Mouse (Mus musculus) lung, adult 2 months (tissue): ENCODE results near the gene Shbg.

Experiments
- CTCF ChIP-seq: fragments of 200-500 bp; IDR thresholded peaks from 2 replicates; pipeline ENCODE4 v1.5.1; 2011; ENCODE audit warnings: mild to moderate bottlenecking, low read length, control low read depth; ENCODE audit not compliant: insufficient read depth
- POLR2A ChIP-seq: fragments of 200-500 bp; IDR thresholded peaks from 2 replicates; pipeline ENCODE4 v1.6.1; 2011; ENCODE audit warnings: low read depth, mild to moderate bottlenecking, control low read depth, low read length, borderline replicate concordance; ENCODE audit errors: extremely low read depth

DNA sequence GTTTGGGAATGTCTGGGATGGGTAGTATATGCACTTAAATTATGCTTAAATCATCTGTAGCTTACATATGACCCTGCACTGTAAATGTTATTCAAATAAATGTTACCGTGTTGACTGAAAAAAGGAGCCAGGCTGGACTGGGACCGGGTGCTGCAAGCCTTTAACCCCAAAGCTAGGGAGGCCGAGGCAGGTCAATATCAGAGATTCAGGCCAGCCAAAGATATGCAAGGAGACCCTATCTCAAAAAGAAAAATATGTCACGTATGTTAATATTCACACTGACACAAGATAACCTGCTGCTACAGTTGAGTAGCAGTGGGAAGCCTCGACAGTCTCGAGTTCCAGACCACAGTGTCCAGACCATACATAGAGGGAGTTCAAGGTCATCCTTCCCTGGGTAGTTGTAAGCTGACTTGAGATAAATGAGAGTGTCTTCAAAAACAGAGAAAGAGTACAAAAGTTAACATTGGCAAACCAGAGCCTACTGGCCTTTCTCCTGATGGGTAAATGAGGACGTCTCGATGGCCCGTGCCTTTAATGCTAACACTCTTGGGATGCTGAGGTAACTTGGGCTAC, 35.4 kb downstream of the Shbg start:
- TF ChIP-seq CTCF: no peak
- no peak for TF ChIP-seq POLR2A
